Comparison of ENCODE assay signal across 12 mouse cellular contexts in genomic region chr1:52299559-52299958, GRCm38 (mm10).
DNase-seq lines count a peak whose midpoint lies in the region; ATAC-seq and TF ChIP-seq lines count a peak whose summit lies in the region.
"Had no signal": no experiment of that assay in that cellular context is flagged by ENCODE, and none has a peak within 500 bp of the region (broad histone marks: within the 10 kb centered on the region; RNA-seq: fewer than 3 reads in every experiment).

No protein-coding gene starts in this region.

- peak; percentile 66 for DNase-seq in forebrain, postnatal 0 days
- DNase-seq in forebrain, embryonic 11.5 days (ENCODE audit: low spot score): no peak
- DNase-seq in left cerebral cortex, adult 2 months (ENCODE audit: extremely low spot score in 1 of 2, low spot score in 2 of 2): no peak
- no peak for DNase-seq in left cerebral cortex, postnatal 36 days (ENCODE audit: low spot score in 2 of 2)
- DNase-seq in MN1 (ENCODE audit: low spot score): peak; percentile 22
- DNase-seq in adrenal gland, postnatal 14 days: no peak
- DNase-seq: left cerebral cortex, postnatal 4 days; lung, adult 2 months; thymus, postnatal 14 days had no signal

- H3K27ac ChIP-seq in forebrain, postnatal 0 days (ENCODE audit: low read depth, low read length): no peak overlapping the region
- H3K27ac ChIP-seq in forebrain, embryonic 11.5 days (ENCODE audit: low read depth, low read length): no peak overlapping the region
- no peak overlapping the region for H3K27ac ChIP-seq in left cerebral cortex, adult 2 months
- H3K27ac ChIP-seq in neural tube, embryonic 15.5 days (replicated peaks): no peak overlapping the region
- H3K27ac ChIP-seq: intestine, embryonic 15.5 days had no signal

- TF ChIP-seq CTCF in forebrain, postnatal 0 days (IDR thresholded peaks at IDR 0.05; ENCODE audit: low read depth): peak; percentile 87
- peak; percentile 71 for TF ChIP-seq CTCF in left cerebral cortex, adult 2 months (IDR thresholded peaks at IDR 0.05)

- no peaks in the 10 kb centered on the region for H3K27me3 ChIP-seq in forebrain, postnatal 0 days (ENCODE audit: insufficient read depth, low read length)
- H3K27me3 ChIP-seq in forebrain, embryonic 11.5 days (ENCODE audit: control insufficient read depth, insufficient read depth, low read length): no peaks in the 10 kb centered on the region
- no peaks in the 10 kb centered on the region for H3K27me3 ChIP-seq in neural tube, embryonic 15.5 days (replicated peaks)
- H3K27me3 ChIP-seq: intestine, embryonic 15.5 days had no signal

- no peak overlapping the region for H3K9ac ChIP-seq in forebrain, postnatal 0 days
- H3K9ac ChIP-seq in forebrain, embryonic 11.5 days (ENCODE audit: low read length): no peak overlapping the region
- H3K9ac ChIP-seq in neural tube, embryonic 15.5 days (replicated peaks): no peak overlapping the region
- H3K9ac ChIP-seq: intestine, embryonic 15.5 days had no signal

- no peaks in the 10 kb centered on the region for H3K9me3 ChIP-seq in forebrain, postnatal 0 days (ENCODE audit: low read length)
- no peaks in the 10 kb centered on the region for H3K9me3 ChIP-seq in forebrain, embryonic 11.5 days (ENCODE audit: control insufficient read depth, low read length)
- H3K9me3 ChIP-seq in neural tube, embryonic 15.5 days (replicated peaks): no peaks in the 10 kb centered on the region
- H3K9me3 ChIP-seq: intestine, embryonic 15.5 days had no signal

- WGBS in forebrain, postnatal 0 days: 63% methylated on average over 7 of the region's 7 CpGs
- WGBS in forebrain, embryonic 11.5 days: 80% methylated on average over 7 of the region's 7 CpGs
- WGBS in neural tube, embryonic 15.5 days: 78% methylated on average over 7 of the region's 7 CpGs

- H3K4me2 ChIP-seq in forebrain, postnatal 0 days (ENCODE audit: low read depth): no peak overlapping the region
- H3K4me2 ChIP-seq in forebrain, embryonic 11.5 days (ENCODE audit: low read depth, low read length, severe bottlenecking): no peak overlapping the region
- no peak overlapping the region for H3K4me2 ChIP-seq in neural tube, embryonic 15.5 days
- H3K4me2 ChIP-seq: intestine, embryonic 15.5 days had no signal

- intact Hi-C loops in left cerebral cortex, adult 2 months (cut with DNase I): loop anchor here (2.0 to 5.0 kb wide), 3 partner anchors 153 to 553 kb away; partner anchors contain the start of gene Nemp2
- intact Hi-C loops in left cerebral cortex, postnatal 36 days (cut with DNase I): loop anchor here (5.0 kb wide), 2 partner anchors 333 to 448 kb away; partner anchors contain the start of gene Nemp2

- H3K4me1 ChIP-seq in forebrain, postnatal 0 days (ENCODE audit: insufficient read depth): no peaks in the 10 kb centered on the region
- H3K4me1 ChIP-seq in forebrain, embryonic 11.5 days (replicated peaks; ENCODE audit: control insufficient read depth, insufficient read depth, low read length): no peaks in the 10 kb centered on the region
- no peaks in the 10 kb centered on the region for H3K4me1 ChIP-seq in neural tube, embryonic 15.5 days

- H3K36me3 ChIP-seq in forebrain, postnatal 0 days (ENCODE audit: insufficient read depth): no peaks in the 10 kb centered on the region
- no peaks in the 10 kb centered on the region for H3K36me3 ChIP-seq in forebrain, embryonic 11.5 days (ENCODE audit: control insufficient read depth, insufficient read depth, low read length)
- no peaks in the 10 kb centered on the region for H3K36me3 ChIP-seq in neural tube, embryonic 15.5 days
- H3K36me3 ChIP-seq: intestine, embryonic 15.5 days had no signal

- peak; percentile 89 for ATAC-seq in forebrain, postnatal 0 days
- ATAC-seq in forebrain, embryonic 11.5 days (replicated peaks; ENCODE audit: low FRiP score): no peak
- peak; percentile 81 for ATAC-seq in neural tube, embryonic 15.5 days (ENCODE audit: low FRiP score)
- ATAC-seq: activated CD4-positive, CD25-positive, alpha-beta regulatory T cell, adult 4 months; intestine, embryonic 15.5 days had no signal

- no peak overlapping the region for H3K4me3 ChIP-seq in forebrain, postnatal 0 days (ENCODE audit: low read depth, low read length)
- no peak overlapping the region for H3K4me3 ChIP-seq in forebrain, embryonic 11.5 days (ENCODE audit: low read depth, low read length)
- H3K4me3 ChIP-seq in left cerebral cortex, adult 2 months: no peak overlapping the region
- no peak overlapping the region for H3K4me3 ChIP-seq in neural tube, embryonic 15.5 days (replicated peaks)
- H3K4me3 ChIP-seq: intestine, embryonic 15.5 days had no signal

Comparison
In these comparisons a context has a peak if more than half of its experiments do, and no peak if none do; other contexts are left out.
1. DNase-seq: peak in forebrain, postnatal 0 days (single experiment) and MN1 (single experiment); none in forebrain, embryonic 11.5 days (single experiment), left cerebral cortex, adult 2 months (0 of 2), left cerebral cortex, postnatal 36 days (0 of 2) and adrenal gland, postnatal 14 days (single experiment).